Mouse (Mus musculus) ES-E14 (cell line): ENCODE results near the gene Prm2.

Experiments
- CHD2 ChIP-seq: IDR thresholded peaks from 2 replicates; pipeline ENCODE4 v1.6.1; 2014; ENCODE audit warnings: mild to moderate bottlenecking, low read depth, low read length, inconsistent platforms
- HCFC1 ChIP-seq: IDR thresholded peaks from 2 replicates; pipeline ENCODE4 v1.6.1; 2012; ENCODE audit warnings: low read length, inconsistent platforms, borderline replicate concordance; ENCODE audit not compliant: insufficient read depth
- MAFK ChIP-seq: IDR thresholded peaks from 2 replicates; pipeline ENCODE4 v1.6.1; 2014; ENCODE audit warnings: mild to moderate bottlenecking, low read depth, low read length, inconsistent platforms; ENCODE audit not compliant: insufficient read depth
- ZC3H11A ChIP-seq: IDR thresholded peaks from 2 replicates; pipeline ENCODE4 v1.6.1; 2012; ENCODE audit warnings: low read depth, mild to moderate bottlenecking, inconsistent platforms, low read length, borderline replicate concordance
- ZNF384 ChIP-seq: IDR thresholded peaks from 2 replicates; pipeline ENCODE4 v1.6.1; 2012; ENCODE audit warnings: low read depth, low read length, inconsistent platforms

DNA sequence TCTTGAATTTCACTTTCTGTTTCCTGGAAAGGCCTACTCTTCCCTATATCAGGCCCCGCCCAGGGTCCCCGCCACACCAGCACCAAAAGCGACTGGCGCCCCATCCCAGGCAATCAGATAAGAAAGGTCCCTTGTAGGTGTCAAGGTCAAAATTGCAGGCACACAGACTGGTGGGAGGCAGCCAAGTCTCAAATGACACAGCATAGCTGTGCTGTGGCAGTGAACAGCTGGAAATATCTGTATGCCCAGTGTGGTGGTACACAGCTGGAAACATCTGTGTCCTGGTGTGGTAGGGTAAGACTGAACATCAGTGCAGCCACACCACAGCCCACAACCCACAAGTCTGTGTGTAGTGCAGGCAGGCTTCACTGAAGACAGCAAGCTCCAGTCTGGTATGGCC lies 18.9 kb upstream of the Prm2 start:
- no peak for TF ChIP-seq MAFK
- TF ChIP-seq ZC3H11A: no peak
- TF ChIP-seq HCFC1: no peak
- TF ChIP-seq ZNF384: no peak
- no peak for TF ChIP-seq CHD2
